Mouse (Mus musculus) kidney, adult 2 months (tissue): ENCODE data around the gene Rnaseh2c. TPM values are rescaled to one million over a fixed set of nuclear protein-coding genes. Genes with fewer than 3 reads are reported as not detected.

Experiments used
- DNase-seq: peaks from one replicate; pipeline ENCODE4 v3.0.0; 2021
- H3K27ac ChIP-seq: fragments of 200-500 bp; 2 replicates; pipeline ENCODE4 v1.5.1; 2012; ENCODE audit warnings: low read depth, low read length, control low read depth, inconsistent platforms; ENCODE audit not compliant: insufficient read depth
- H3K27me3 ChIP-seq: fragments of 200-500 bp; replicated peaks from 2 replicates; pipeline ENCODE4 v1.6.1; 2012; ENCODE audit warnings: mild to moderate bottlenecking, moderate library complexity, low read length, inconsistent platforms; ENCODE audit not compliant: control insufficient read depth, insufficient read depth
- H3K36me3 ChIP-seq: fragments of 200-500 bp; 2 replicates; pipeline ENCODE4 v1.6.1; 2012; ENCODE audit warnings: mild to moderate bottlenecking, moderate library complexity, low read length, inconsistent platforms; ENCODE audit not compliant: control insufficient read depth, insufficient read depth
- H3K4me1 ChIP-seq: fragments of 200-500 bp; 2 replicates; pipeline ENCODE4 v1.6.1; 2011; ENCODE audit warnings: low read length; ENCODE audit not compliant: control insufficient read depth, insufficient read depth
- H3K4me3 ChIP-seq: fragments of 200-500 bp; 2 replicates; pipeline ENCODE4 v1.5.1; 2011; ENCODE audit warnings: mild to moderate bottlenecking, low read depth, low read length, control low read depth; ENCODE audit not compliant: insufficient read depth
- CTCF ChIP-seq: fragments of 200-500 bp; conservative IDR thresholded peaks from 2 replicates; pipeline ENCODE4 v1.5.1; 2011; ENCODE audit warnings: low read depth, mild to moderate bottlenecking, control low read depth, low read length, moderate library complexity, mixed read lengths; ENCODE audit not compliant: insufficient read depth, insufficient read length
- POLR2A ChIP-seq: fragments of 200-500 bp; IDR thresholded peaks from one replicate; pipeline ENCODE4 v1.6.1; 2011; ENCODE audit warnings: low read depth, low read length, control low read depth
- WGBS: fragments of 180-500 bp; shearing (Covaris S2); methylation state at CpG from one replicate; pipeline ENCODE4 v1.1.7; 2018; 5-methylcytosine and 5-hydroxymethylcytosine counted together
- polyA plus RNA-seq: library from polyadenylated mRNA; depleted of rRNA; stranded (reverse); fragments of >200 nt; gene quantifications from 2 replicates; pipeline ENCODE4 v1.2.3, GENCODE M21; 2012

The Rnaseh2c gene
- polyA plus RNA-seq, 1 experiment, result 62.3 TPM

- Histone ChIP-seq H3K4me1 (peaks cover 12% of the 10 kb centered on the region; the same call in 1 of the 2 replicates), H3K27me3 (no peaks in the 10 kb centered on the region), H3K4me3 (no peak overlapping the region), H3K36me3 (peaks cover 4% of the 10 kb centered on the region; the same call in 1 of the 2 replicates), H3K27ac (no peak overlapping the region)
- no peak for DNase-seq
- TF ChIP-seq CTCF, result no peak
- no peak for TF ChIP-seq POLR2A
- 65% methylated on average over 9 of the region's 9 CpGs for WGBS
Observed at GRCm38 (mm10) chr19:5640339-5640738, 38.7 kb downstream of the Rnaseh2c start.

- H3K4me1 ChIP-seq, result peaks cover 11% of the 10 kb centered on the region; the same call in 1 of the 2 replicates
- H3K27ac ChIP-seq, result no peak overlapping the region
- no peak for TF ChIP-seq CTCF
- no peak for TF ChIP-seq POLR2A
- no peak overlapping the region for H3K4me3 ChIP-seq
- 84% methylated on average over 17 of the region's 17 CpGs for WGBS
- peaks cover 5% of the 10 kb centered on the region; the same call in 1 of the 2 replicates for H3K36me3 ChIP-seq
- DNase-seq, result no peak
- H3K27me3 ChIP-seq, result no peaks in the 10 kb centered on the region
Observed at GRCm38 (mm10) chr19:5641021-5641420, 39.3 kb downstream of the Rnaseh2c start.

DNA sequence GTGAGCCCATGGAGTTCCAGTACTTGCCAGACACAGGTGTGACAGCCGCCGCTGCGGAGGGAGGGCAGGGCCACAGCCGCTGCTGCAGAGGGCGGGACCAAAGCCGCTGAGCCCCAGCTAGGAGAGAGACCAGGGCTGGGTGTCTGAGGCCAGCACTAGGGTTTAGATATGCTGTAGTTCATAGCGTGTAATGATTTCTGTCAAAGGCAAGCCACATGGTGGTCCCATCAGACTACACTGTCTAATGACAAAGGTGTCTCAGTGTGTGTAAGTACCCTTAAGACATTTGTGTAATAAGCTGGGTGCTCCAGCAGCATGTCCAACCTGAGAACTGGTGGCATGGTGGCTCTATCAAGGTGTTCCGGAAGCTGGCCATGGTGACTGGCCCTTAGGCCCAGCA, 40.0 kb downstream of the Rnaseh2c start:
- TF ChIP-seq POLR2A (no peak), CTCF (no peak)
- H3K36me3 ChIP-seq, result peaks cover 5% of the 10 kb centered on the region; the same call in 1 of the 2 replicates
- DNase-seq, result no peak
- no peaks in the 10 kb centered on the region for H3K27me3 ChIP-seq
- 93% methylated on average over 8 of the region's 8 CpGs for WGBS
- peaks cover 8% of the 10 kb centered on the region; the same call in 1 of the 2 replicates for H3K4me1 ChIP-seq
- H3K4me3 ChIP-seq, result no peak overlapping the region
- H3K27ac ChIP-seq, result no peak overlapping the region

DNA sequence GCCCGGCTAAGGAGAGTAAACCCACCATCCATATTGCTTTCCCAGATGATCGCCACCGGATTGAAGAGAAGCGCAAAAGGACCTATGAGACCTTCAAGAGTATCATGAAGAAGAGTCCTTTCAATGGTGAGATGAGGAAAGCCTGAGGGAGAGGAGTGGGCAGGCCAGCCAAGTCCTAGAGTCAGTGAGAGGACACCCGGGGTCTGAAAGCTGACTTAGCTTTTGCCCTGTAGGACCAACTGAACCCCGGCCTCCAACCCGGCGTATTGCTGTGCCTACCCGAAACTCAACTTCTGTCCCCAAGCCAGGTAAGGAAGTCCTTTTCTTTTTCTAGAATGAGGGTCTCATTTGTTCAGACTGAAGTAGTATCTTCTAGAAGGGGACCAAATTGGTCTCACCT, 43.6 kb downstream of the Rnaseh2c start:
- no peak for TF ChIP-seq CTCF
- no peak for TF ChIP-seq POLR2A
- peaks cover 6% of the 10 kb centered on the region; the same call in 1 of the 2 replicates for H3K36me3 ChIP-seq
- DNase-seq, result no peak
- no peaks in the 10 kb centered on the region for H3K27me3 ChIP-seq
- 98% methylated on average over 9 of the region's 9 CpGs for WGBS
- peaks cover 10% of the 10 kb centered on the region; the same call in 1 of the 2 replicates for H3K4me1 ChIP-seq
- H3K27ac ChIP-seq, result no peak overlapping the region
- H3K4me3 ChIP-seq, result no peak overlapping the region

DNA sequence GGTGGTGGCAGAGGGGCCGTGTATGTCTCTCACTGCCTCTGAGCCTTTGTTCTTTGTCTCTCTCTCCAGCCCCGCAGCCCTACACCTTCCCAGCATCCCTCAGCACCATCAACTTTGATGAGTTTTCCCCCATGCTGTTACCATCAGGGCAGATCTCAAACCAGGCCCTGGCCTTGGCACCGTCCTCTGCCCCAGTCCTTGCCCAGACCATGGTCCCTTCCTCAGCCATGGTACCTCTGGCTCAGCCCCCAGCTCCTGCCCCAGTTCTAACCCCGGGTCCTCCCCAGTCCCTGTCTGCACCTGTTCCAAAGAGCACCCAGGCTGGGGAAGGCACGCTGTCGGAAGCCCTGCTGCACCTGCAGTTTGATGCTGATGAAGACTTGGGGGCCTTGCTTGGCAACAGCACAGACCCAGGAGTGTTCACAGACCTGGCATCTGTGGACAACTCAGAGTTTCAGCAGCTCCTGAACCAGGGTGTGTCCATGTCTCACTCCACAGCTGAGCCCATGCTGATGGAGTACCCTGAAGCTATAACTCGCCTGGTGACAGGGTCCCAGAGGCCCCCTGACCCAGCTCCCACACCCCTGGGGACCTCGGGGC, 45.2 kb downstream of the Rnaseh2c start:
- TF ChIP-seq POLR2A, result no peak
- no peak for TF ChIP-seq CTCF
- no peak for DNase-seq
- H3K36me3 ChIP-seq, result peaks cover 6% of the 10 kb centered on the region; the same call in 1 of the 2 replicates
- no peaks in the 10 kb centered on the region for H3K27me3 ChIP-seq
- H3K4me1 ChIP-seq, result peaks cover 10% of the 10 kb centered on the region; the same call in 1 of the 2 replicates
- no peak overlapping the region for H3K27ac ChIP-seq
- WGBS, result 90% methylated on average over 8 of the region's 8 CpGs
- no peak overlapping the region for H3K4me3 ChIP-seq

- Histone ChIP-seq H3K27ac (0 out of 2 replicates have a peak overlapping the region, but pooled peaks have one; percentile 37), H3K36me3 (peaks cover 4% of the 10 kb centered on the region; the same call in 1 of the 2 replicates), H3K4me3 (no peak overlapping the region), H3K4me1 (peaks cover 10% of the 10 kb centered on the region; the same call in 1 of the 2 replicates), H3K27me3 (no peaks in the 10 kb centered on the region)
- DNase-seq, result no peak
- TF ChIP-seq POLR2A, result no peak
- no peak for TF ChIP-seq CTCF
- WGBS, result 93% methylated on average over 6 of the region's 6 CpGs
Observed at GRCm38 (mm10) chr19:5647791-5648190, 46.1 kb downstream of the Rnaseh2c start.
